Mouse (Mus musculus): ENCODE results near the gene Prss37. TPM values are rescaled to one million over a fixed set of nuclear protein-coding genes. Genes with fewer than 3 reads are reported as not detected.

Prss37 gene
- under 1 TPM in 1 of 2 experiments, not detected in 1; 0.84 TPM for polyA plus RNA-seq (2017; shearing (Covaris generic))

DNA sequence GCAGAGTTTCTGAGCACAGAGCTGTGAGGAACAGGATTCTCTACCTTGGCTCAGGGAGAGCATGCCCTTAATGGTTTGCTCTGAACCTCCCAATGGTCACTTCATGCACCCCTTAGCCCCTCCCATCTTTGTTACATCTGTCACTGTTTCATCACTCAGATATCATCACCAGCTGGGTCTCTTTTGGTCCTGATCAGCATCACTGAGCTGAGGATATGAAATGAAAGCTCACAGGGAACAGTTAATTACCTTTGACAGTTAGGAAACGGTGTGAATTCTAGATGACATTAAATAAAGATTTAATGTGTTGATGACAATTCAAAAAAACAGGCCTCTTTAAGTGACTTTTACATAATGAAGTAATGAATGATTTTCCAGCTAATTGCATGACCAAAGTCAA, at the start of gene Prss37:
Prss37 (minus strand) TSS at position 101 of the 400 bp plus-strand sequence.

GRCm38 (mm10) chr6:40554950-40555349, 35.6 kb upstream of the Prss37 start, which contains the start of gene Olfr461:
TSS of gene Olfr461 (minus strand) at chr6:40555050.

DNA sequence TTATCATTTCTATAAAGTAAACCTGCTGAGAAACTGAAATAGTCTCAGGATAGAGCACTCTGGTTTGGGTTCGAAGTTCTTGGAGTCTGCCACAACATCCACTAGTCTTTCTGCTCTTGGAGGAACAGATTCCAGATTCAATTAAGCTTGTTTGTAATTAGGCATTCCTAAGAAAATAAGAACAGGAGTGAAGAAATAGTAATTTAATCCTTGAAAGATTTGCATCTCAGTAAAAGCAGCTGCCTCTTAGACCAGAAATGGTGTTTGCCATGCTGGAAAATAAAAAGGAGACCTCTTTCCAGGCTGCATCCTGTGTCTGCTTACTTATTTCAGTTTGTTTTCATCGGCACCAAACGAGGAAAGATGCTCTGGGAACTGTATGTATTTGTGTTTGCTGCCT, 26.1 kb downstream of the Prss37 start, which contains the start of gene Tas2r108:
Tas2r108 (plus strand) TSS at position 301 of the 400 bp plus-strand sequence.

GRCm38 (mm10) chr6:40490933-40491332, 28.4 kb downstream of the Prss37 start, which contains the start of gene Tas2r137:
TSS of gene Tas2r137 (plus strand) at chr6:40491233.

DNA sequence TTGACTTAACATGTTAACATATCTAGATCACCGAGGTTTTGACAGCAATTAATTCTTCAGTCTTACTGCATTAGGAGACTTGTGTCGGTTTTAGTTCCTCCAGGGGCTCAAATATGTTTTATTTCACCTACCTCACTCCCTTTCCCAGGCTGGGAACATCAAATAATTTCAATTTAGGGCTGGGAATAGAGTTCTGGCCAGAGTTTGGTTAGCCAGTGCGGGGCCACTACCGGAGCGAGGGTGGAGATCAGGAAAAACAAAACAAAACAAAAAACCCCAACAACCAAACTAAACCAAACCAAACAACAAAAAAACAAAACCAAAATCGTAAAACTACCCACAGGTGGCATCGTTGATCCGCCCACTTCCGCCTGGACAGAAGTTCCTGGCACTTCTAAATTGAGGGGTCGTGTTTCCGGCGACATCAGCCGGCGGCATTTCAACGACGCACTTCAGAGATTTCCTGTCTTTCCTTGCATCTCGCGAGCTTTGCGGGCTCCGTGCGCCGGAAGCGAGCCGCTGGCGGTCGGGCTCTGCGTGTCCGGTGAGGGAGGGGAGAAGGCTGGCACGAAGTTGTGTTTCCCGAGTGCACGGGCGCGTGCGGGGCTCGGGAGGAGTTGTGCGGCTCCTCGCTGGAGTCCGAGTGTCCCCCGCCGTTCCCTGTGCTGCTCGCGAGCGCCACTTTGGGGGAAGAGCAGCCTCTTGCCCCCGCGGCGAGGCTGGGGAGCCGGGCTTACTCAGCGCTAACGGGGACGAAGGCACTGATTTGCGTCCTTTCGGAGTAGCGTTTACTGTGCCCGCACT, 48.2 kb downstream of the Prss37 start, which contains the start of gene Ssbp1:
Ssbp1 (plus strand) TSS at position 437 of the 804 bp plus-strand sequence.

Other genes starting within 250 kb of the Prss37 start
- gene Agk, start 194.3 kb downstream of the Prss37 start, polyA plus RNA-seq (2017; shearing (Covaris generic)), result 10 to 100 TPM; 38.5 to 41.2 TPM
- 10 to 100 TPM; 10.4 to 23.9 TPM for gene E330009J07Rik, start 83.4 kb downstream of the Prss37 start, polyA plus RNA-seq (2017; shearing (Covaris generic))
- under 1 TPM; 0.21 to 0.42 TPM for gene Wee2, start 80.4 kb downstream of the Prss37 start, polyA plus RNA-seq (2017; shearing (Covaris generic))
- 100 to 1,000 TPM; 106 to 109 TPM for gene Ssbp1, start 48.2 kb downstream of the Prss37 start, polyA plus RNA-seq (2017; shearing (Covaris generic))
- gene Tas2r137, start 28.3 kb downstream of the Prss37 start, polyA plus RNA-seq (2017; shearing (Covaris generic)), result not detected
- not detected for gene Tas2r108, start 26.0 kb downstream of the Prss37 start, polyA plus RNA-seq (2017; shearing (Covaris generic))
- under 1 TPM in 1 of 2 experiments, not detected in 1; 0.06 TPM for gene Olfr461, start 35.5 kb upstream of the Prss37 start, polyA plus RNA-seq (2017; shearing (Covaris generic))
- gene Olfr460, start 50.0 kb upstream of the Prss37 start, polyA plus RNA-seq (2017; shearing (Covaris generic)), result under 1 TPM in 1 of 2 experiments, not detected in 1; 0.16 TPM
- 1 to 10 TPM in 1 of 2 experiments, under 1 TPM in 1; 0.16 to 1.2 TPM for gene Clec5a, start 66.3 kb upstream of the Prss37 start, polyA plus RNA-seq (2017; shearing (Covaris generic))
- gene Tas2r138, start 93.8 kb upstream of the Prss37 start, polyA plus RNA-seq (2017; shearing (Covaris generic)), result 1 to 10 TPM in 1 of 2 experiments, not detected in 1; 1.2 TPM
- gene Mgam, start 109.3 kb upstream of the Prss37 start, polyA plus RNA-seq (2017; shearing (Covaris generic)), result under 1 TPM; 0.10 to 0.84 TPM

Data from inflammation-experienced regulatory T-cells (primary cell).